Mouse (Mus musculus) forebrain, embryonic 13.5 days (tissue): ENCODE data around the gene Car5a. TPM values are rescaled to one million over a fixed set of nuclear protein-coding genes. Genes with fewer than 3 reads are reported as not detected.

Source experiments
- ATAC-seq: fragments of 200-750 bp; cut with Nextera tagmentation; 2 replicates; pipeline ENCODE4 v1.8.0; 2017
- H3K27ac ChIP-seq: fragments of 300-500 bp; sonication (generic); 2 replicates; pipeline ENCODE4 v1.5.1; 2015; ENCODE audit warnings: inconsistent platforms, mild to moderate bottlenecking, moderate library complexity
- H3K27me3 ChIP-seq: fragments of 300-500 bp; sonication (generic); 2 replicates; pipeline ENCODE4 v1.6.1; 2015; ENCODE audit warnings: mild to moderate bottlenecking, inconsistent platforms
- H3K36me3 ChIP-seq: fragments of 300-500 bp; sonication (generic); 2 replicates; pipeline ENCODE4 v1.6.1; 2015; ENCODE audit warnings: mild to moderate bottlenecking, inconsistent platforms; ENCODE audit not compliant: poor library complexity, severe bottlenecking
- H3K4me1 ChIP-seq: fragments of 300-500 bp; sonication (generic); 2 replicates; pipeline ENCODE4 v1.6.1; 2015; ENCODE audit warnings: inconsistent platforms
- H3K4me2 ChIP-seq: fragments of 300-500 bp; sonication (generic); 2 replicates; pipeline ENCODE4 v1.6.1; 2015; ENCODE audit warnings: inconsistent platforms, mild to moderate bottlenecking, moderate library complexity
- H3K4me3 ChIP-seq: fragments of 300-500 bp; sonication (generic); 2 replicates; pipeline ENCODE4 v1.5.1; 2015; ENCODE audit warnings: mild to moderate bottlenecking, inconsistent platforms
- H3K9ac ChIP-seq: fragments of 300-500 bp; sonication (generic); 2 replicates; pipeline ENCODE4 v1.6.1; 2015; ENCODE audit warnings: mild to moderate bottlenecking, inconsistent platforms
- H3K9me3 ChIP-seq: fragments of 300-500 bp; sonication (generic); replicated peaks from 2 replicates; pipeline ENCODE4 v1.6.1; 2016; ENCODE audit warnings: inconsistent platforms
- WGBS: fragments of 180-500 bp; shearing (Covaris S2); methylation state at CpG from one replicate; pipeline ENCODE4 v1.1.7; 2015; 5-methylcytosine and 5-hydroxymethylcytosine counted together
- microRNA-seq: library from miRNA; unstranded; fragments of <30 nt; microRNA quantifications from one replicate; pipeline ENCODE4, GENCODE M21; 2016
- polyA plus RNA-seq: library from polyadenylated mRNA; unstranded; fragments of >200 nt; fragmentation: Nextera tagmentation; extraction: Ambion mirVana; gene quantifications from 2 replicates; pipeline ENCODE4 v1.2.1, GENCODE M21; 2015

The Car5a gene
- polyA plus RNA-seq, 1 experiment from 2014 or later = not detected

DNA sequence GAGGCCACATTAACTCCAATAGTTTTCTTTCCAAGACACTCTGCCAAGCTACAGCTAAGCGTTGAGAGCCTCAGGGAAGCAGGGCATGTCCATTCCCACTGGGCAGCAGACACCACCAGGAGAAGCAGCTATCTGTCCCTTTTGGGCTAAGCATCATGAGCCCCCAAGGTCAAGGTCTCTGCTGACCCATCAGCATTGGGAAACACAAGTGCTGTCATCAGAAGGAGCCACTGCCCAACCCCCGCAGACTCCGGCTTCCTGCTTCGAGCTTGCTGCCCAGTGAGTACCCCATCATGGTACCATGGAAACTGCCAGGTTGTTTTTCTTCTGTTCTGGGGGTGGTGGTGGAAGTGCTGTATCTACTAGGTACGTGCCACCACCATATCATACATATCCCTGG lies 76.5 kb downstream of the Car5a start:
- no peak overlapping the region for H3K9ac ChIP-seq
- no peaks in the 10 kb centered on the region for H3K27me3 ChIP-seq
- no peak for ATAC-seq
- H3K4me1 ChIP-seq = peaks cover 10% of the 10 kb centered on the region
- no peak overlapping the region for H3K27ac ChIP-seq
- WGBS = 93% methylated on average over 5 of the region's 5 CpGs
- no peak overlapping the region for H3K4me3 ChIP-seq
- H3K36me3 ChIP-seq = no peaks in the 10 kb centered on the region
- H3K9me3 ChIP-seq = no peaks in the 10 kb centered on the region
- no peak overlapping the region for H3K4me2 ChIP-seq

Small RNA genes within 50 kb of the gene (microRNA-seq; reads per million reads assigned to microRNA genes)
- gene Mir7237 = 1.1 reads per million

Other genes with a start within 250 kb of the Car5a start
- gene Jph3, start 215.3 kb downstream of the Car5a start, polyA plus RNA-seq = 34.9 and 36.7 TPM in 2 replicates
- 44.3 and 50.6 TPM in 2 replicates for gene Klhdc4, start 115.3 kb downstream of the Car5a start, polyA plus RNA-seq
- 28.1 and 30.6 TPM in 2 replicates for gene Slc7a5, start 37.2 kb downstream of the Car5a start, polyA plus RNA-seq
- gene Banp, start 4.8 kb upstream of the Car5a start, polyA plus RNA-seq = 57.5 and 60.9 TPM in 2 replicates